Mouse (Mus musculus) lung, adult 2 months (tissue): Measurements from ENCODE around the gene Arih2.

Source experiments
- CTCF ChIP-seq: fragments of 200-500 bp; IDR thresholded peaks from 2 replicates; pipeline ENCODE4 v1.5.1; 2011; ENCODE audit warnings: mild to moderate bottlenecking, low read length, control low read depth; ENCODE audit not compliant: insufficient read depth
- POLR2A ChIP-seq: fragments of 200-500 bp; IDR thresholded peaks from 2 replicates; pipeline ENCODE4 v1.6.1; 2011; ENCODE audit warnings: low read depth, mild to moderate bottlenecking, control low read depth, low read length, borderline replicate concordance; ENCODE audit errors: extremely low read depth

DNA sequence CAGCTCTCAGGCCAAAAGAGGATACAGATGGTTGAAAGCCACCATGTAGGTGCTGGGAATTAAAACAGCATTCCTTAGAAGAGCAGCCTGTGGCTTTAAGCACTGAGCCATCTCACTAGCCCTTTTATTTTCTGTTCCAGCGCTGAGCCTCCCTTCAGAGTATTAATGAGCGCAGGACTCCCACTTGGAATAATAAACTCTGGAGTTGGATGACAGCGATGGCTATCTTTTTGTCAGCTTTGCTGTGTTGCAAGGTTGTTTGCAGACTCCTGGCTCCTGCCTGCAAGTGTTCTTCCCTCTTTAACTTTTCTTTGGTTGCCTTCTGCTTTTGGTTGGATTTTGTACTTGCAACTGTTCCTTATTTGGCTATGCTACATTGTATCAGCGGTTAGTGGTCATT lies 44.8 kb upstream of the Arih2 start:
- TF ChIP-seq POLR2A (no peak), CTCF (no peak)
